Mouse (Mus musculus) heart, embryonic 13.5 days (tissue): ENCODE measurements around the gene 2810408A11Rik. TPM values are rescaled to one million over a fixed set of nuclear protein-coding genes. Genes with fewer than 3 reads are reported as not detected.
A peak's percentile ranks its signal among the peaks of the same experiment; 100 is the strongest.

Experiments used
- ATAC-seq: fragments of 200-750 bp; cut with Nextera tagmentation; 2 replicates; pipeline ENCODE4 v1.8.0; 2017; ENCODE audit warnings: moderate TSS enrichment; ENCODE audit not compliant: insufficient number of reproducible peaks, low FRiP score, low TSS enrichment; ENCODE audit errors: extremely low read depth
- H3K27ac ChIP-seq: fragments of 300-500 bp; sonication (generic); replicated peaks from 2 replicates; pipeline ENCODE4 v1.5.1; 2015; ENCODE audit warnings: moderate library complexity, mild to moderate bottlenecking, inconsistent platforms
- H3K27me3 ChIP-seq: fragments of 300-500 bp; sonication (generic); replicated peaks from 2 replicates; pipeline ENCODE4 v1.6.1; 2015; ENCODE audit warnings: mild to moderate bottlenecking, inconsistent platforms
- H3K36me3 ChIP-seq: fragments of 300-500 bp; sonication (generic); 2 replicates; pipeline ENCODE4 v1.6.1; 2015; ENCODE audit warnings: mild to moderate bottlenecking, inconsistent platforms
- H3K4me1 ChIP-seq: fragments of 300-500 bp; sonication (generic); 2 replicates; pipeline ENCODE4 v1.6.1; 2015; ENCODE audit warnings: inconsistent platforms
- H3K4me2 ChIP-seq: fragments of 300-500 bp; sonication (generic); 2 replicates; pipeline ENCODE4 v1.6.1; 2015; ENCODE audit warnings: inconsistent platforms, mild to moderate bottlenecking, moderate library complexity
- H3K4me3 ChIP-seq: fragments of 300-500 bp; sonication (generic); 2 replicates; pipeline ENCODE4 v1.5.1; 2015; ENCODE audit warnings: moderate library complexity, mild to moderate bottlenecking, inconsistent platforms
- H3K9ac ChIP-seq: fragments of 300-500 bp; sonication (generic); 2 replicates; pipeline ENCODE4 v1.6.1; 2015; ENCODE audit warnings: inconsistent platforms, mild to moderate bottlenecking, moderate library complexity
- H3K9me3 ChIP-seq: fragments of 300-500 bp; sonication (generic); 2 replicates; pipeline ENCODE4 v1.6.1; 2016; ENCODE audit warnings: inconsistent platforms
- WGBS: fragments of 180-500 bp; shearing (Covaris S2); methylation state at CpG from one replicate; pipeline ENCODE4 v1.1.7; 2015; ENCODE audit warnings: mixed read lengths; 5-methylcytosine and 5-hydroxymethylcytosine counted together
- polyA plus RNA-seq: library from polyadenylated mRNA; unstranded; fragments of >200 nt; fragmentation: Nextera tagmentation; extraction: Ambion mirVana; gene quantifications from 2 replicates; pipeline ENCODE4 v1.2.1, GENCODE M21; 2015

Gene 2810408A11Rik
- polyA plus RNA-seq, 1 experiment from 2014 or later: 4.0 TPM

DNA sequence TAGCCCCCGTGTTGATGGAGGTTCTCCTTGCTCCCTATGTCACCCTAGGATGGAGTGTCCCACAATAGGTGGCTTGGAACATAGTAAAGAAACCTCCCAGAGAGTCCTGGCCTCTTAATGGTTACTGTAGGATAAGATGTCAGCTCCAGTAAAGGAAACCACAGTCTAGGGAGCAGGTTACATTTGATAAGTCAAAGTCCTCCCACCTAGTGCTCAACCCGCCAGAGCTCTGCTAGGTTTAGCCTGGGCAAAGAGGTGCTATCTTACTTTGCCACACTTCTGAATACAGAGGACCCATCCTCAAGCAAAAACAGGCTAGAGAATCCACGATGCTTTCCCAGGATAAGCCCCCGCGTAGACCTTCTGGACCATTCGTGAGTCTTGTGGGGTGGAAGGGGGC, 21.8 kb downstream of the 2810408A11Rik start:
- WGBS: 79% methylated on average over 6 of the region's 6 CpGs
- H3K27ac ChIP-seq: no peak overlapping the region
- no peak for ATAC-seq
- peak overlapping the region; percentile 91 for H3K4me2 ChIP-seq
- no peaks in the 10 kb centered on the region for H3K9me3 ChIP-seq
- H3K9ac ChIP-seq: peak overlapping the region; percentile 84
- H3K27me3 ChIP-seq: no peaks in the 10 kb centered on the region
- H3K4me3 ChIP-seq: peak overlapping the region; percentile 64
- H3K4me1 ChIP-seq: peaks cover 57% of the 10 kb centered on the region
- no peaks in the 10 kb centered on the region for H3K36me3 ChIP-seq

DNA sequence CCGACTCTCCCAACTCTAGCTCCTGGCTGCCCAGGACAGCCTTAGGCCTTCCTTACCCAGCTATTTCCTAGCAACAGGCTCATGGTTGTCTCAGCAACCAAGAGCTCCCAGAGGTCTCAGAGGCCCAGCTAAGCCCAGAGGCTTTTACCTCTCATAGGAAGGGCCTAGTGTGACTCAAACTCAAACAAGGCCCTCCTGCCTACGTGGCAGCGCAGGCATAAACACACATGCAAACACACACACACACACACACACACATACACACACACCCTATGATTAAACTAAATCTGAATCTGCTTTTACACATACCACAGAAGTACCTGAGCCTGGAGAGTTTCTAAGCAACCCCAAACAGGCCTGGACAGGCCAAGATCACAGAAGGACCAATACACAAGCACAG, 22.4 kb downstream of the 2810408A11Rik start:
- WGBS: 84% methylated on average over 3 of the region's 3 CpGs
- peak overlapping the region; percentile 91 for H3K4me2 ChIP-seq

GRCm38 (mm10) chr11:69877878-69878277, 22.9 kb downstream of the 2810408A11Rik start, which contains the start of gene Tmem95:
Gene Tmem95 (minus strand): TSS chr11:69878018.
- H3K4me1 ChIP-seq: peaks cover 53% of the 10 kb centered on the region
- 80% methylated on average over 11 of the region's 11 CpGs for WGBS
- ATAC-seq: no peak
- H3K27me3 ChIP-seq: no peaks in the 10 kb centered on the region
- no peak within 1 kb of the TSS for H3K27ac ChIP-seq
- peak within 1 kb of the TSS; percentile 68 for H3K9ac ChIP-seq
- H3K36me3 ChIP-seq: no peaks in the 10 kb centered on the region
- H3K4me2 ChIP-seq: peak within 1 kb of the TSS; percentile 91
- H3K4me3 ChIP-seq: peak within 1 kb of the TSS; percentile 32
- H3K9me3 ChIP-seq: no peaks in the 10 kb centered on the region

More for the DNA sequence above, 22.4 kb downstream of the 2810408A11Rik start:
- Histone ChIP-seq H3K4me1 (peaks cover 53% of the 10 kb centered on the region), H3K36me3 (no peaks in the 10 kb centered on the region), H3K27ac (no peak overlapping the region), H3K9ac (0 out of 2 replicates have a peak overlapping the region, but pooled peaks have one; percentile 2), H3K4me3 (no peak overlapping the region), H3K9me3 (no peaks in the 10 kb centered on the region), H3K27me3 (no peaks in the 10 kb centered on the region)
- no peak for ATAC-seq

GRCm38 (mm10) chr11:69876867-69877266, 23.9 kb downstream of the 2810408A11Rik start:
- Histone ChIP-seq H3K9ac (peak overlapping the region; percentile 68), H3K36me3 (no peaks in the 10 kb centered on the region), H3K4me2 (peak overlapping the region; percentile 60), H3K9me3 (no peaks in the 10 kb centered on the region), H3K27ac (peak overlapping the region; percentile 74), H3K4me3 (peak overlapping the region; percentile 32), H3K27me3 (no peaks in the 10 kb centered on the region), H3K4me1 (peaks cover 48% of the 10 kb centered on the region)
- ATAC-seq: no peak
- 3% methylated on average over 12 of the region's 12 CpGs for WGBS

DNA sequence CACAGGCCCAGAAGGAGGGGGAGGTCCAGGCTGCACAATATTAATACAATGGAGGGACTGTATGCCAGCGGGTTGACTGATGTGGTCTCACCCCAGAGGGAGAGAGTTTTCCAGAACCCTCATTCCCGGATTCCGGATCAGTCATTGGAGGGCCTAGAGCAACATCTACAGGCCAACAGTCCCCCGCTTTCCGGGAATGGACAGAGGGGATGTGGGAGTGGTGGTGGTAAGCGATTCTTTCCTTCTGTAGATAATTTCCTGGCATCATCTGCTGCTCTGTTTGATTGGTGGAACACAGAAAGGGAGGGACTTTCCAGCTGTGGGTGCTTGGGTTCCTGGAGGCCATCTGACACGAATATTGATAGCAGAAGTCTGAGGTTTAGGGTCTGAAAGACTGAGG, 24.6 kb downstream of the 2810408A11Rik start:
- Histone ChIP-seq H3K4me2 (no peak overlapping the region), H3K4me1 (peaks cover 41% of the 10 kb centered on the region), H3K27me3 (no peaks in the 10 kb centered on the region), H3K4me3 (no peak overlapping the region), H3K9ac (peak overlapping the region; percentile 48; the same call in 1 of the 2 replicates), H3K9me3 (no peaks in the 10 kb centered on the region), H3K27ac (peak overlapping the region; percentile 74), H3K36me3 (no peaks in the 10 kb centered on the region)
- no peak for ATAC-seq
- 40% methylated on average over 7 of the region's 7 CpGs for WGBS

- 68% methylated on average over 4 of the region's 4 CpGs for whole genome bisulfite sequencing
- peaks cover 18% of the 10 kb centered on the region for H3K4me1 ChIP-seq
- no peaks in the 10 kb centered on the region for H3K36me3 ChIP-seq
- H3K4me2 ChIP-seq: no peak overlapping the region
- no peaks in the 10 kb centered on the region for H3K27me3 ChIP-seq
- H3K9ac ChIP-seq: no peak overlapping the region
- ATAC-seq: no peak
- H3K9me3 ChIP-seq: no peaks in the 10 kb centered on the region
- H3K4me3 ChIP-seq: no peak overlapping the region
- H3K27ac ChIP-seq: no peak overlapping the region
Measured at GRCm38 (mm10) chr11:69872451-69872850, 28.3 kb downstream of the 2810408A11Rik start.

- peaks cover 17% of the 10 kb centered on the region for H3K4me1 ChIP-seq
- H3K27ac ChIP-seq: no peak overlapping the region
- 80% methylated on average over 7 of the region's 7 CpGs for WGBS
- no peak overlapping the region for H3K9ac ChIP-seq
- no peaks in the 10 kb centered on the region for H3K36me3 ChIP-seq
- H3K9me3 ChIP-seq: no peaks in the 10 kb centered on the region
- no peak overlapping the region for H3K4me3 ChIP-seq
- no peak for ATAC-seq
- H3K4me2 ChIP-seq: no peak overlapping the region
- H3K27me3 ChIP-seq: no peaks in the 10 kb centered on the region
Measured at GRCm38 (mm10) chr11:69871822-69872221, 29.0 kb downstream of the 2810408A11Rik start.

- no peak overlapping the region for H3K9ac ChIP-seq
- no peak overlapping the region for H3K4me2 ChIP-seq
- WGBS: 78% methylated on average over 2 of the region's 2 CpGs
- H3K4me1 ChIP-seq: peaks cover 5% of the 10 kb centered on the region; the same call in 1 of the 2 replicates
- no peak overlapping the region for H3K27ac ChIP-seq
- H3K4me3 ChIP-seq: no peak overlapping the region
- no peaks in the 10 kb centered on the region for H3K27me3 ChIP-seq
- H3K9me3 ChIP-seq: no peaks in the 10 kb centered on the region
- ATAC-seq: no peak
- H3K36me3 ChIP-seq: no peaks in the 10 kb centered on the region
Measured at GRCm38 (mm10) chr11:69870289-69871069, 30.3 kb downstream of the 2810408A11Rik start.

DNA sequence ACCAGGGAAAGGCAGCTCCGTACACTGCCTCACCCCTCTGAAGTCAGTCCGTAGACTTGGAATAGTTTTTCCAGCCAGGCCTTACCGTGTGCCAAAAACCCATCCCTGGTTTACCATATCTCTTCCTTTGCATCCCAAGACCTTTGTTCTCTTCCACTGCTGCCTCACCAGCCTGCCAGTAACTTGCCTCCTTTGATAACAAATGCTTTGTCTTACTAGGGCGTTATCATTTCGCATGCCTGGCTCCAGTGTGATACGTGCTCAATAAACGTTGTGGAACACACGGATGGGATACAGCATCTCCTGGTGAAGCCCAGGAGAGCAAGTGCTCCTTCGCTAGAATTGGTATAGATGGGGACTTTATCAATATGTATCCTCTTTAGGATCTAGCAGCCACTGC, 33.5 kb downstream of the 2810408A11Rik start:
- Histone ChIP-seq H3K36me3 (no peaks in the 10 kb centered on the region), H3K9me3 (no peaks in the 10 kb centered on the region), H3K4me3 (no peak overlapping the region), H3K9ac (no peak overlapping the region), H3K27ac (no peak overlapping the region), H3K27me3 (no peaks in the 10 kb centered on the region), H3K4me1 (peaks cover 14% of the 10 kb centered on the region), H3K4me2 (no peak overlapping the region)
- WGBS: 36% methylated on average over 9 of the region's 9 CpGs
- ATAC-seq: no peak

DNA sequence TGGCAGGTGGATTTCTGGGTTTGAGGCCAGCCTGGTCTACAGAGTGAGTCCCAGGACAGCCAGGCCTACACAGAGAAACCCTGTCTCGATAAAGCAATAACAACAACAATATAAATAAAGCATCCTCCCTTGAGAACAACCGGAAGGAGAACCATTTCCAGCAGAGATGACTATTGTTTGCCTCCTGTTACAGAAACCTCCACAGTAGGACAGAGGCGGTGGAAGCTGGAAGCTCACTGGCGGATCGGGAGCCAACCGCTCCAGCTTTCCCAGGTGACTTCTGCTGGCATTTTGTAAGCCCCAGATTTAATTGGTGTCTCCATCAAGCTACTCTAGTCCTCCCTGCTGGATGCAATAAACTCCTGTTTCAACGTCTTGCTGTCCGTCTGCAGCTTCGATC, 35.2 kb downstream of the 2810408A11Rik start:
- no peak for ATAC-seq
- Histone ChIP-seq H3K9ac (no peak overlapping the region), H3K4me2 (no peak overlapping the region), H3K36me3 (no peaks in the 10 kb centered on the region), H3K4me1 (peaks cover 14% of the 10 kb centered on the region), H3K27me3 (no peaks in the 10 kb centered on the region), H3K9me3 (no peaks in the 10 kb centered on the region), H3K4me3 (no peak overlapping the region), H3K27ac (no peak overlapping the region)
- 88% methylated on average over 9 of the region's 9 CpGs for WGBS

- H3K4me2 ChIP-seq: no peak overlapping the region
- no peak overlapping the region for H3K4me3 ChIP-seq
- H3K9me3 ChIP-seq: no peaks in the 10 kb centered on the region
- peaks cover 14% of the 10 kb centered on the region for H3K4me1 ChIP-seq
- H3K27ac ChIP-seq: peak overlapping the region; percentile 65
- H3K36me3 ChIP-seq: no peaks in the 10 kb centered on the region
- H3K27me3 ChIP-seq: peaks cover 8% of the 10 kb centered on the region
- ATAC-seq: no peak
- 54% methylated on average over 8 of the region's 8 CpGs for WGBS
- no peak overlapping the region for H3K9ac ChIP-seq
Measured at GRCm38 (mm10) chr11:69864138-69864860, 36.5 kb downstream of the 2810408A11Rik start.
